Mouse (Mus musculus) CD4-positive naive resting alpha-beta T cell, adult 76 days (primary cell): Measurements from ENCODE around the gene 2010109A12Rik. TPM values are rescaled to one million over a fixed set of nuclear protein-coding genes. Genes with fewer than 3 reads are reported as not detected.

Experiments
- total RNA-seq: library from RNA; stranded (reverse); gene quantifications from one replicate; pipeline ENCODE4 v1.2.4, GENCODE M21; 2023

Gene 2010109A12Rik
- 3.9 TPM for total RNA-seq

GRCm38 (mm10) chr5:93206109-93207005, at the start of gene 2010109A12Rik, which contains the start of gene Ccni:
TSS of gene 2010109A12Rik (plus strand) at chr5:93206518.
TSS of gene Ccni (minus strand) at chr5:93206495.

Other genes starting within 250 kb of the 2010109A12Rik start
- not detected for gene Sowahb, start 161.5 kb upstream of the 2010109A12Rik start, total RNA-seq
- gene Sept11, start 113.1 kb upstream of the 2010109A12Rik start, total RNA-seq, result 58.2 TPM
- 161 TPM for gene Ccni, start within 50 bp of the 2010109A12Rik start, total RNA-seq
- gene Ccng2, start 60.7 kb downstream of the 2010109A12Rik start, total RNA-seq, result 118 TPM